Mouse (Mus musculus) adrenal gland (tissue): ENCODE measurements around the gene Cog2.

Experiments
- intact Hi-C: fragments of 180-260 bp; cut with DNase I; formaldehyde crosslinking; loops from one replicate; pipeline ENCODE4 v1.15.1; 2025
- long read RNA-seq, 2 experiments: library from polyadenylated mRNA; unstranded; transcript quantifications; one replicate each; pipeline ENCODE4 v2.0.0; 2020; ENCODE audit warnings: borderline replicate concordance in 1 of 2; ENCODE audit not compliant: insufficient replicate concordance in 1 of 2

Cog2 gene
- long read RNA-seq, experiment 1, transcript Cog2-201 (18 exons, 2,825 nt) = major isoform, 18 of 26 reads
- long read RNA-seq, experiment 1, partial matches to known transcripts = 5 of 26 reads
- long read RNA-seq, experiment 1, other reads (novel, unspliced or antisense) = 3 of 26 reads
- long read RNA-seq, experiment 2, transcript Cog2-201 (18 exons, 2,825 nt) = major isoform, 18 of 27 reads
- long read RNA-seq, experiment 2, partial matches to known transcripts = 8 of 27 reads
- long read RNA-seq, experiment 2, other reads (novel, unspliced or antisense) = 1 of 27 reads

GRCm38 (mm10) chr8:124520249-124521080 lies at the start of gene Cog2:
TSS of gene Cog2 (plus strand) at chr8:124520767.
- intact Hi-C loops = no loop called here

- intact Hi-C loops = no loop called here
These were observed 44.9 kb upstream of the Cog2 start for GRCm38 (mm10) chr8:124475690-124476089.

- intact Hi-C loops = no loop called here
These were observed 43.9 kb upstream of the Cog2 start for GRCm38 (mm10) chr8:124476701-124477100.

- intact Hi-C loops = no loop called here
These were observed 41.3 kb upstream of the Cog2 start for GRCm38 (mm10) chr8:124479251-124479650.

GRCm38 (mm10) chr8:124480321-124480720 lies 40.2 kb upstream of the Cog2 start:
- intact Hi-C loops = no loop called here

GRCm38 (mm10) chr8:124482790-124483189 lies 37.8 kb upstream of the Cog2 start:
- intact Hi-C loops = no loop called here

DNA sequence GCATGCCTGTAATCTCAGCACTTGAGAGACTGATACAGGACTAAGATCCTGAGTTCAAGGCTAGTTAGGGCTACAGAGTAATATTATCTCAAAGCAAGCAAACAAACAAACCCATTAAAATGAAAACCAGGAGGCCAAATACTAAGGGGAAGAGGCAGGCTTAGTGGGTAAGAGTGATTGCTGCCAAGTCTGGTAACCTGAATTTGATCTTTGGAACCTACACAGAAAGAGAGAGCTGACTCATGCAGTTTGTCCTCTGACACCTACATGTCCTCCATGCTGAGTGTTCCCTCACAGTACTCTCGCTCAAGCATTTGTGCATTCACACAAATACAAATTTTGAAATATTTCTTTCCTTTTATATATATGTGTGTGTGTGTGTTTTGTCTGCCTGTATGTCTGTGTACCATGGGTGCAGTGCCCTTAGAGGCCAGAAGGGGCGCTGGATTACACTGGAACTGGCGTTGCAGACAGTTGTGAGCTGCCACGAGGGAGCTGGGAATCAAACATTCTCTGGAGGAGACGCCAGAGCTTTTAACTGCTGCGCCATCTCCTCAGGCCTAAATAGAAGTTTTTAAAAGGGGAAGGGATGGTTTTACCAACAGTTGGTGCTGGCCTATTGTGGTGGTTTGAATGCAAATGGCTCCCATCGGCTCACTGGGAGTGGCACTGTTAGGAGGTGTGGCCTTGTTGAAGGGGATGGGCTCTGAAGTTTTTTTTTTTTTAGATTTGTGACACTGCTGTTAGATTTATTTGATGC lies 37.0 kb upstream of the Cog2 start:
- intact Hi-C loops = no loop called here

DNA sequence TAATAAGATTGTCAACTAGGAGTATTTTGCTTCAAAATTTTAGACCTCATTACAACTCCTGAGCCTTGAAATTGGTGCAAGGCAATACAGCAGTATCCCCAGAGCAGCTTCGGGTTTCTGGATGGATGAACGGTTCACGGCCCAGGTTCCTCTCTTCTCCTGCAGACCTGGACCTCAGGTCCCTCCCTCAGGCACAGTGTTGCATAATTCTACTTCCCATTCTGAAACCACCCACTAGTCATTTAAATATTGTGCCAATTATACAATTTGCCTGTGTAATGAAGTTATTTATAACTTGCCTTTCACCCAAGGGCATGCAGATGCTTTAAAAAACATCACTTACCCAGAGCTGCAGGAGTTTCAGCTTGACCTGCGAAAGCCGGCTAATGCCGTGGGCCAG lies 31.3 kb upstream of the Cog2 start:
- intact Hi-C loops = no loop called here

GRCm38 (mm10) chr8:124489786-124490185 lies 30.8 kb upstream of the Cog2 start:
- intact Hi-C loops = no loop called here

GRCm38 (mm10) chr8:124494397-124494796 lies 26.2 kb upstream of the Cog2 start:
- intact Hi-C loops = no loop called here

GRCm38 (mm10) chr8:124494955-124495354 lies 25.6 kb upstream of the Cog2 start:
- intact Hi-C loops = no loop called here

GRCm38 (mm10) chr8:124495676-124496075 lies 24.9 kb upstream of the Cog2 start:
- intact Hi-C loops = no loop called here

DNA sequence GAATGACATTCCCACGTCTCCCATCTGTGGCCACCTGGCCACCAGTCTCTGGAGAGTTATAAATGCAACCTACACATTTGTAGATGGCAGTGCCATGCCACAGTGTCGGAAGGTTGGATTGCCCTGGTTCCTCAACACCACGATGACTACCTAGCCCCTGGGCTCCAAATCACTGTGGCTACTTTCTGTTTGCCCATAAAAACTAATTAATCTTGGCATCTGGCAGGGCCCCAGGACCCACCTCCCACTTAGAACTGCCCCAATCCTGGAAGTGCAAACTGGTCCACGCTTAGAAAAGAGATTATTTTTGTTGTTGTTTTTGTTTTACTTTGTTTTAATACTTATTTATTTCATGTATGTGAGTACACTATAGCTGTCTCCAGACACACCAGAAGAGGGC lies 24.3 kb upstream of the Cog2 start:
- intact Hi-C loops = no loop called here

- intact Hi-C loops = no loop called here
These were observed 23.7 kb upstream of the Cog2 start for GRCm38 (mm10) chr8:124496871-124497270.

- intact Hi-C loops = no loop called here
These were observed 22.2 kb upstream of the Cog2 start for GRCm38 (mm10) chr8:124498398-124498797.

DNA sequence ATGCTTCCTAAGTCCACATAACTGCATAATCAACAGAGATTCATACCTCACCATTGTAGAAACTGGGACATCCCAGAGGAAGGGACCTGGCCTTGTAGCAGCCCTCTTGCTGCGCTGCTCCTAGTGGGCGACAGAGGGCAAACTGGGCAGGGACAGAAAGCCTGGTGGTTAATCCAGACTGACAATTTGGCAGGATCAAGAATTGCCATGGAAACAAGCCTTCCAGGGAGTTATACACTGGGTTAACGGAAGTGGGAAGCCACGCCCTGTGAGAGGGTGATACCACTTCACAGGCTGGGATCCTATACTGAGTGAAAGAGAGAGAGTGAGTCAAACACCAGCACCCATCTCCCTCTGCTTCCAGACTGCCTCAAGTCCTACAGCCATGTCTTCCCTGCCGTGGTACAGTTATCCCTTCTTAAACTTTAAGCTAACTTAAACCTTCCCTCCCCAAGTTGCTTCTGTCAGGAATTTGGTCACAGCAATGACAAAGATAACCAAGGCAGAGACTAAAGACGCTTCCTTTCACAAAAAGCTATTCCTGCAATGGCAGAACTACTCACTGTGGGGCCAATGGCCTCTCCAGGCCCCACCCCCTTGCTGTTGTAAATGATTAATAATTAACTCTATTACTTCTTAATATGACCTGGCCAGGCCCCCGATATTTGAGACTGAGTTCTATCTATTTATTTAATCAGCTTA lies 21.2 kb upstream of the Cog2 start:
- intact Hi-C loops = no loop called here

- intact Hi-C loops = no loop called here
These were observed 20.7 kb upstream of the Cog2 start for GRCm38 (mm10) chr8:124499938-124500239.

GRCm38 (mm10) chr8:124505626-124506025 lies 14.9 kb upstream of the Cog2 start:
- intact Hi-C loops = no loop called here

GRCm38 (mm10) chr8:124507572-124508320 lies 12.8 kb upstream of the Cog2 start:
- intact Hi-C loops = no loop called here

GRCm38 (mm10) chr8:124508321-124508695 lies 12.3 kb upstream of the Cog2 start:
- intact Hi-C loops = no loop called here

GRCm38 (mm10) chr8:124509156-124509555 lies 11.4 kb upstream of the Cog2 start:
- intact Hi-C loops = no loop called here
